Mouse (Mus musculus): ENCODE results near the gene Ppy. TPM values are rescaled to one million over a fixed set of nuclear protein-coding genes. Genes with fewer than 3 reads are reported as not detected.

Gene Ppy
- total RNA-seq (2023), result not detected

DNA sequence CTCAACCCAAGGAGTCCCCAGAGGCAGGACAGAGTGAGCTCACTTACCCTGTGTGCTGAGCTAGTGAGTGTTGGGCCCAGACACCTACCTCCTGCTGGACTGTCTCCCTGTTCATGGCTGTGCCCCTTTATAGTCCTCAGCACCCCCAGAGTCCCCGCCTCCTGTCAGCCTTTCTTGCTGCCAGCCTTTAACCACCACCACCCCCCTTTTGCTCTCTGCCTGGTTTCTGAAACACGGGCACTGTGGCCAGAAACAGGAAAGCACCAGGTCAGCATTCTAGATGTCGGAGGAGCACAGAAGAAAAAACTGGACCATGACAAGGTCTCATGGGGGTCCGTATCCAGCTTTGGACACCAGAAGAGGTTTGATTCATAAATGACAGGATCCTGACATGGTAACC lies at the start of gene Ppy:
Gene Ppy (minus strand): TSS at position 101 of the 400 bp plus-strand sequence.

DNA sequence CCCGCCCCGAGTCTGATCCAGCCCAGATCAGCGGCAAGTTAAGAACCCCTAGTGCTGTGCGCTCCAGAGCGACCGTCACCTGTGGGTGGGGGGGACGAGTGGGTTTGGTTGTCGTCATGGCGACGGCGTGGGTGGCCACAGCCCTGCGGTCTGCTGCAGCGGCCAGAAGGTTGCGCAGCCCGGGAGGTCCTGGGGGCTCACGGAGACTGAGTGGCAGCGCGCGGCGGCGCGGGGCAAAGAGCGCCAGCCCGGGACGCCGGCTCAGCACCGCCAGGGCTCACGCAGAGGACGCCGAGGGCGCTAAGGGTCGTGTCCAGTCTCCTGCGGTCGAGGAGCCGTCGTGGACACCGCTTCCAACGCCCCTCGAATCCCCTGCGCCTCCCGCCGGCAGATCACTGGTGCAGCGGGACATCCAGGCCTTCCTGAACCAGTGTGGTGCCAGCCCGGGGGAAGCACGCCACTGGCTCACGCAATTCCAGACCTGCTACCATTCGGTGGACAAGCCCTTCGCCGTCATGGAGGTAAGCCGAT lies 44.4 kb upstream of the Ppy start, which contains the start of gene Nags:
Gene Nags (plus strand): TSS at position 43 of the 531 bp plus-strand sequence.

DNA sequence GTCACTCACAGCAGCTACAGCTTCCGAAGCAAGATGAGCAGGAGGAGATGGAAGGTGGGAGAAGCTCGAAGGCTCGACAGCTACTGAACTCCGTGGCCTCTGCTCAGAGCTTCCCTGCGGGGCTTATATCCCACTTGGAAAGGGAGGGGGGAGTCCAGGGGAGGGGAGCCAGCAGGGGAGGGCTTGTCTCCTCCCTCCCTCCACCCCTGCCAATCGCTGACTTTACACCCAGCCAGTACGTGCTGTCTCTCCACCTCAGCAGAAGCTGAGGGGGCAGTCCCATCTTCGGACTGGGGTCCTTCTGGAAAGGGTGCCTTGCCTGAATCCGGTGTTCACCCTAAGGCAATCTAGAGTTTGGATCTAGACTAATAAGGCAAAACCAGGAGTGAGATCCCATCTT lies 6.6 kb upstream of the Ppy start, which contains the start of gene Pyy:
Gene Pyy (minus strand): TSS at position 101 of the 400 bp plus-strand sequence.

GRCm38 (mm10) chr11:102087931-102088898 lies 12.9 kb downstream of the Ppy start, which contains the start of gene Mpp2:
Mpp2 (minus strand) TSS chr11:102088515.

Other genes with a start within 250 kb of the Ppy start
- gene Meox1, start 206.9 kb downstream of the Ppy start, total RNA-seq (2023), result under 1 TPM; 0.41 to 0.65 TPM
- gene Sost, start 134.3 kb downstream of the Ppy start, total RNA-seq (2023), result not detected
- not detected for gene Cfap97d1, start 117.0 kb downstream of the Ppy start, total RNA-seq (2023)
- gene Dusp3, start 114.3 kb downstream of the Ppy start, total RNA-seq (2023), result 10 to 100 TPM; 14.7 to 27.4 TPM
- not detected for gene Mpp3, start 72.9 kb downstream of the Ppy start, total RNA-seq (2023)
- not detected for gene Cd300lg, start 59.8 kb downstream of the Ppy start, total RNA-seq (2023)
- gene Mpp2, start 12.8 kb downstream of the Ppy start, total RNA-seq (2023), result not detected
- gene Pyy, start 6.5 kb upstream of the Ppy start, total RNA-seq (2023), result not detected
- not detected for gene Nags, start 44.2 kb upstream of the Ppy start, total RNA-seq (2023)
- gene Tmem101, start 55.1 kb upstream of the Ppy start, total RNA-seq (2023), result 10 to 100 TPM in 1 of 2 experiments, 1 to 10 TPM in 1; 8.4 to 17.1 TPM
- gene Lsm12, start 84.0 kb upstream of the Ppy start, total RNA-seq (2023), result 10 to 100 TPM; 53.8 to 57.7 TPM
- 10 to 100 TPM; 44.4 to 48.9 TPM for gene G6pc3, start 88.3 kb upstream of the Ppy start, total RNA-seq (2023)
- gene Hdac5, start 128.8 kb upstream of the Ppy start, total RNA-seq (2023), result 100 to 1,000 TPM; 117 to 132 TPM
- under 1 TPM; 0.71 to 0.96 TPM for gene BC030867, start 147.6 kb upstream of the Ppy start, total RNA-seq (2023)
- not detected for gene Asb16, start 167.4 kb upstream of the Ppy start, total RNA-seq (2023)
- 10 to 100 TPM; 43.7 to 45.4 TPM for gene Tmub2, start 183.6 kb upstream of the Ppy start, total RNA-seq (2023)
- 10 to 100 TPM; 72.1 to 73.0 TPM for gene Atxn7l3, start 195.3 kb upstream of the Ppy start, total RNA-seq (2023)
- 100 to 1,000 TPM; 172 to 178 TPM for gene Ubtf, start 218.4 kb upstream of the Ppy start, total RNA-seq (2023)